In genomic region chr15:100100336-100100735, GRCm38 (mm10) we compare ENCODE assay signal across 32 mouse cellular contexts.
DNase-seq lines count a peak whose midpoint lies in the region; ATAC-seq and TF ChIP-seq lines count a peak whose summit lies in the region.
"Had no signal": no experiment of that assay in that cellular context is flagged by ENCODE, and none has a peak within 500 bp of the region (broad histone marks: within the 10 kb centered on the region; RNA-seq: fewer than 3 reads in every experiment).

No protein-coding gene starts in this region.

- no peak for ATAC-seq in forebrain, embryonic 11.5 days (replicated peaks; ENCODE audit: low FRiP score)
- no peak for ATAC-seq in forebrain, embryonic 12.5 days (ENCODE audit: low FRiP score)
- no peak for ATAC-seq in liver, postnatal 0 days
- ATAC-seq in kidney, embryonic 15.5 days (replicated peaks; ENCODE audit: low FRiP score): no peak
- ATAC-seq: forebrain, postnatal 0 days; inflammation-experienced regulatory T-cells, adult 6 months; midbrain, embryonic 15.5 days had no signal

- TF ChIP-seq POLR2A in liver, adult 2 months (IDR thresholded peaks at IDR 0.05; ENCODE audit: extremely low read depth, insufficient read depth, low read length): no peak
- TF ChIP-seq POLR2A in lung, adult 2 months (IDR thresholded peaks at IDR 0.05; ENCODE audit: borderline replicate concordance, extremely low read depth, low read depth, low read length): no peak

- peak; percentile 54 for DNase-seq in adrenal gland, adult 2 months
- no peak for DNase-seq in adrenal gland, adult 18-20 months (ENCODE audit: low spot score in 2 of 2)
- peak; percentile 44 for DNase-seq in forebrain, embryonic 11.5 days (ENCODE audit: low spot score)
- DNase-seq in liver, adult 2 months (ENCODE audit: extremely low read depth, low read depth, low spot score): peak; percentile 25
- no peak for DNase-seq in liver, postnatal 0 days
- DNase-seq in lung, adult 2 months: no peak
- DNase-seq: cerebellum, adult 2 months; cerebellum, postnatal 14 days; embryo, embryonic 11 days; forebrain, postnatal 0 days; gastrocnemius, postnatal 10 days; heart, adult 11 months; heart, postnatal 4 days; kidney, adult 11 months; kidney, postnatal 25 days; thymus, adult 2 months; thymus, postnatal 36 days had no signal

- TF ChIP-seq EP300 in liver, postnatal 0 days (IDR thresholded peaks at IDR 0.05; ENCODE audit: low read depth): no peak

- TF ChIP-seq CTCF in liver, adult 2 months (IDR thresholded peaks at IDR 0.05; ENCODE audit: low read depth, low read length): no peak
- no peak for TF ChIP-seq CTCF in liver, postnatal 0 days (IDR thresholded peaks at IDR 0.05; ENCODE audit: low read depth)
- no peak for TF ChIP-seq CTCF in lung, adult 2 months (IDR thresholded peaks at IDR 0.05; ENCODE audit: insufficient read depth, low read length)

- H3K79me2 ChIP-seq in liver, adult 2 months (ENCODE audit: control insufficient read depth, insufficient read depth, low read length): peaks cover 31% of the 10 kb centered on the region

- no peak overlapping the region for H3K9ac ChIP-seq in forebrain, embryonic 11.5 days (ENCODE audit: low read length)
- H3K9ac ChIP-seq in forebrain, embryonic 12.5 days: no peak overlapping the region
- H3K9ac ChIP-seq in liver, adult 2 months (ENCODE audit: low read depth, low read length): no peak overlapping the region
- no peak overlapping the region for H3K9ac ChIP-seq in liver, postnatal 0 days (replicated peaks)
- H3K9ac ChIP-seq in kidney, embryonic 15.5 days: no peak overlapping the region
- H3K9ac ChIP-seq: embryonic facial prominence, embryonic 12.5 days; forebrain, postnatal 0 days; hindbrain, embryonic 14.5 days; limb, embryonic 15.5 days; liver, embryonic 14.5 days; lung, embryonic 15.5 days; midbrain, embryonic 15.5 days had no signal

- H3K27ac ChIP-seq in forebrain, embryonic 11.5 days (ENCODE audit: low read depth, low read length): no peak overlapping the region
- no peak overlapping the region for H3K27ac ChIP-seq in forebrain, embryonic 12.5 days
- H3K27ac ChIP-seq in liver, adult 2 months (replicated peaks; ENCODE audit: insufficient read depth, low read depth, low read length): no peak overlapping the region
- no peak overlapping the region for H3K27ac ChIP-seq in liver, postnatal 0 days (ENCODE audit: low read depth)
- H3K27ac ChIP-seq in kidney, embryonic 15.5 days: no peak overlapping the region
- H3K27ac ChIP-seq: embryonic facial prominence, embryonic 12.5 days; forebrain, embryonic 10.5 days; hindbrain, embryonic 14.5 days; layer of hippocampus, adult 2 months; limb, embryonic 10.5 days; limb, embryonic 15.5 days; liver, embryonic 14.5 days; midbrain, embryonic 10.5 days; midbrain, embryonic 15.5 days had no signal

- H3K27me3 ChIP-seq in forebrain, embryonic 11.5 days (ENCODE audit: control insufficient read depth, insufficient read depth, low read length): no peaks in the 10 kb centered on the region
- H3K27me3 ChIP-seq in forebrain, embryonic 12.5 days: no peaks in the 10 kb centered on the region
- H3K27me3 ChIP-seq in liver, adult 2 months (ENCODE audit: control insufficient read depth, insufficient read depth, low read length): no peaks in the 10 kb centered on the region
- H3K27me3 ChIP-seq in liver, postnatal 0 days (ENCODE audit: insufficient read depth, low read length): no peaks in the 10 kb centered on the region
- H3K27me3 ChIP-seq in kidney, embryonic 15.5 days: no peaks in the 10 kb centered on the region
- H3K27me3 ChIP-seq: CH12.LX; embryonic facial prominence, embryonic 12.5 days; limb, embryonic 15.5 days; lung, embryonic 15.5 days; midbrain, embryonic 15.5 days had no signal

- no peak overlapping the region for H3K4me3 ChIP-seq in forebrain, embryonic 11.5 days (ENCODE audit: low read depth, low read length)
- H3K4me3 ChIP-seq in forebrain, embryonic 12.5 days (replicated peaks): no peak overlapping the region
- H3K4me3 ChIP-seq in liver, adult 2 months (ENCODE audit: insufficient read depth, low read depth, low read length): no peak overlapping the region
- no peak overlapping the region for H3K4me3 ChIP-seq in liver, postnatal 0 days (ENCODE audit: low read depth, low read length)
- no peak overlapping the region for H3K4me3 ChIP-seq in lung, adult 2 months (replicated peaks; ENCODE audit: extremely low read depth, low read depth, low read length)
- H3K4me3 ChIP-seq in kidney, embryonic 15.5 days (replicated peaks): no peak overlapping the region
- H3K4me3 ChIP-seq: embryonic facial prominence, embryonic 12.5 days; forebrain, embryonic 10.5 days; layer of hippocampus, adult 2 months; limb, embryonic 10.5 days; limb, embryonic 15.5 days; lung, embryonic 15.5 days; midbrain, embryonic 10.5 days; midbrain, embryonic 15.5 days had no signal

- no peak overlapping the region for H3K4me2 ChIP-seq in forebrain, embryonic 11.5 days (ENCODE audit: low read depth, low read length, severe bottlenecking)
- H3K4me2 ChIP-seq in forebrain, embryonic 12.5 days: no peak overlapping the region
- H3K4me2 ChIP-seq in liver, postnatal 0 days (ENCODE audit: low read depth, low read length): no peak overlapping the region
- no peak overlapping the region for H3K4me2 ChIP-seq in kidney, embryonic 15.5 days
- H3K4me2 ChIP-seq: embryonic facial prominence, embryonic 12.5 days; heart, embryonic 11.5 days; hindbrain, embryonic 14.5 days; limb, embryonic 15.5 days; lung, embryonic 15.5 days; midbrain, embryonic 15.5 days had no signal

- H3K9me3 ChIP-seq in forebrain, embryonic 11.5 days (ENCODE audit: control insufficient read depth, low read length): no peaks in the 10 kb centered on the region
- no peaks in the 10 kb centered on the region for H3K9me3 ChIP-seq in forebrain, embryonic 12.5 days
- no peaks in the 10 kb centered on the region for H3K9me3 ChIP-seq in liver, postnatal 0 days (ENCODE audit: low read length)
- 0 out of 2 replicates have a peak, but pooled peaks cover 2% of the 10 kb centered on the region for H3K9me3 ChIP-seq in kidney, embryonic 15.5 days (replicated peaks)
- H3K9me3 ChIP-seq: embryonic facial prominence, embryonic 12.5 days; forebrain, embryonic 10.5 days; limb, embryonic 10.5 days; limb, embryonic 15.5 days; lung, embryonic 15.5 days; midbrain, embryonic 10.5 days; midbrain, embryonic 15.5 days had no signal

- no peaks in the 10 kb centered on the region for H3K36me3 ChIP-seq in forebrain, embryonic 11.5 days (ENCODE audit: control insufficient read depth, insufficient read depth, low read length)
- H3K36me3 ChIP-seq in forebrain, embryonic 12.5 days (replicated peaks): no peaks in the 10 kb centered on the region
- no peaks in the 10 kb centered on the region for H3K36me3 ChIP-seq in liver, adult 2 months (ENCODE audit: control insufficient read depth, insufficient read depth, low read length)
- H3K36me3 ChIP-seq in liver, postnatal 0 days (replicated peaks; ENCODE audit: insufficient read depth, low read length): no peaks in the 10 kb centered on the region
- no peaks in the 10 kb centered on the region for H3K36me3 ChIP-seq in kidney, embryonic 15.5 days
- H3K36me3 ChIP-seq: embryonic facial prominence, embryonic 12.5 days; limb, embryonic 10.5 days; limb, embryonic 15.5 days; lung, embryonic 15.5 days; midbrain, embryonic 15.5 days had no signal

- peaks cover 2% of the 10 kb centered on the region for H3K4me1 ChIP-seq in forebrain, embryonic 11.5 days (replicated peaks; ENCODE audit: control insufficient read depth, insufficient read depth, low read length)
- H3K4me1 ChIP-seq in forebrain, embryonic 12.5 days: peaks cover 29% of the 10 kb centered on the region
- peaks cover 8% of the 10 kb centered on the region for H3K4me1 ChIP-seq in liver, adult 2 months (ENCODE audit: control insufficient read depth, insufficient read depth, low read length)
- H3K4me1 ChIP-seq in liver, postnatal 0 days (ENCODE audit: insufficient read depth): peaks cover 3% of the 10 kb centered on the region
- H3K4me1 ChIP-seq in lung, adult 2 months (ENCODE audit: control insufficient read depth, insufficient read depth, low read length): peaks cover 13% of the 10 kb centered on the region
- peaks cover 21% of the 10 kb centered on the region for H3K4me1 ChIP-seq in kidney, embryonic 15.5 days

- WGBS in forebrain, embryonic 11.5 days: 56% methylated on average over 7 of the region's 7 CpGs
- 51% methylated on average over 7 of the region's 7 CpGs for WGBS in forebrain, embryonic 12.5 days
- WGBS in liver, adult 2 months: 50% methylated on average over 7 of the region's 7 CpGs
- WGBS in liver, postnatal 0 days (ENCODE audit: insufficient replicate concordance): 70% methylated on average over 7 of the region's 7 CpGs
- WGBS in lung, adult 2 months: 67% methylated on average over 7 of the region's 7 CpGs
- WGBS in kidney, embryonic 15.5 days: 78% methylated on average over 7 of the region's 7 CpGs

Comparison
In these comparisons a context has a peak if more than half of its experiments do, and no peak if none do; other contexts are left out.
1. DNase-seq: peak in adrenal gland, adult 2 months (single experiment), forebrain, embryonic 11.5 days (single experiment) and liver, adult 2 months (single experiment); none in adrenal gland, adult 18-20 months (0 of 2), liver, postnatal 0 days (single experiment) and lung, adult 2 months (single experiment).